19 mouse cellular contexts compared by ENCODE assay signal in genomic region chr13:81628631-81629190, GRCm38 (mm10). TPM values are rescaled to one million over a fixed set of nuclear protein-coding genes. Genes with fewer than 3 reads are reported as not detected.
DNase-seq lines count a peak whose midpoint lies in the region; ATAC-seq and TF ChIP-seq lines count a peak whose summit lies in the region.
"Had no signal": no experiment of that assay in that cellular context is flagged by ENCODE, and none has a peak within 500 bp of the region (broad histone marks: within the 10 kb centered on the region; RNA-seq: fewer than 3 reads in every experiment).

No protein-coding gene starts in this region.

- H3K27me3 ChIP-seq in hindbrain, embryonic 12.5 days = no peaks in the 10 kb centered on the region
- H3K27me3 ChIP-seq in hindbrain, postnatal 0 days (ENCODE audit: insufficient read depth, low read length) = no peaks in the 10 kb centered on the region
- no peaks in the 10 kb centered on the region for H3K27me3 ChIP-seq in forebrain, embryonic 13.5 days
- no peaks in the 10 kb centered on the region for H3K27me3 ChIP-seq in midbrain, embryonic 13.5 days
- H3K27me3 ChIP-seq in thymus, adult 2 months (ENCODE audit: control insufficient read depth, insufficient read depth, low read length) = peaks cover 9% of the 10 kb centered on the region

- no peaks in the 10 kb centered on the region for H3K9me3 ChIP-seq in hindbrain, embryonic 12.5 days (replicated peaks)
- no peaks in the 10 kb centered on the region for H3K9me3 ChIP-seq in hindbrain, postnatal 0 days (ENCODE audit: low read length)
- no peaks in the 10 kb centered on the region for H3K9me3 ChIP-seq in forebrain, embryonic 13.5 days (replicated peaks)
- no peaks in the 10 kb centered on the region for H3K9me3 ChIP-seq in midbrain, embryonic 13.5 days
- H3K9me3 ChIP-seq: embryonic facial prominence, embryonic 12.5 days; heart, embryonic 15.5 days; limb, embryonic 10.5 days had no signal

- no peak overlapping the region for H3K4me3 ChIP-seq in hindbrain, embryonic 12.5 days
- H3K4me3 ChIP-seq in hindbrain, postnatal 0 days (ENCODE audit: low read length) = no peak overlapping the region
- no peak overlapping the region for H3K4me3 ChIP-seq in forebrain, embryonic 13.5 days
- no peak overlapping the region for H3K4me3 ChIP-seq in midbrain, embryonic 13.5 days (replicated peaks)
- H3K4me3 ChIP-seq in thymus, adult 2 months (ENCODE audit: control insufficient read depth, insufficient read depth, low read length) = no peak overlapping the region
- H3K4me3 ChIP-seq: embryonic facial prominence, embryonic 12.5 days; heart, embryonic 15.5 days; limb, embryonic 10.5 days had no signal

- peak overlapping the region; percentile 40 for H3K27ac ChIP-seq in hindbrain, embryonic 12.5 days
- H3K27ac ChIP-seq in hindbrain, postnatal 0 days = no peak overlapping the region
- peak overlapping the region; percentile 84 for H3K27ac ChIP-seq in forebrain, embryonic 13.5 days
- peak overlapping the region; percentile 64; the same call in 1 of the 2 replicates for H3K27ac ChIP-seq in midbrain, embryonic 13.5 days
- no peak overlapping the region for H3K27ac ChIP-seq in thymus, adult 2 months (ENCODE audit: control insufficient read depth, insufficient read depth, low read length)
- H3K27ac ChIP-seq: embryonic facial prominence, embryonic 12.5 days; heart, embryonic 15.5 days; limb, embryonic 10.5 days; stomach, postnatal 0 days had no signal

- TF ChIP-seq CTCF in hindbrain, postnatal 0 days (IDR thresholded peaks at IDR 0.05; ENCODE audit: low read depth) = no peak
- TF ChIP-seq CTCF in brain, embryonic 14.5 days (IDR thresholded peaks at IDR 0.05; ENCODE audit: borderline replicate concordance, extremely low read depth, insufficient read depth, insufficient read length) = no peak
- TF ChIP-seq CTCF in thymus, adult 2 months (IDR thresholded peaks at IDR 0.05; ENCODE audit: borderline replicate concordance, control insufficient read depth, extremely low read depth, insufficient read depth, low read length, poor library complexity) = no peak

- peak overlapping the region; percentile 13; the same call in 1 of the 2 replicates for H3K4me2 ChIP-seq in hindbrain, embryonic 12.5 days (replicated peaks)
- no peak overlapping the region for H3K4me2 ChIP-seq in hindbrain, postnatal 0 days (ENCODE audit: low read depth, low read length)
- 0 out of 2 replicates have a peak overlapping the region, but pooled peaks have one; percentile 10 for H3K4me2 ChIP-seq in forebrain, embryonic 13.5 days
- no peak overlapping the region; the same call in 1 of the 2 replicates for H3K4me2 ChIP-seq in midbrain, embryonic 13.5 days (replicated peaks)
- H3K4me2 ChIP-seq: embryonic facial prominence, embryonic 12.5 days; heart, embryonic 15.5 days had no signal

- peaks cover 28% of the 10 kb centered on the region for H3K4me1 ChIP-seq in hindbrain, embryonic 12.5 days
- no peaks in the 10 kb centered on the region for H3K4me1 ChIP-seq in hindbrain, postnatal 0 days (ENCODE audit: insufficient read depth, low read length)
- peaks cover 55% of the 10 kb centered on the region for H3K4me1 ChIP-seq in forebrain, embryonic 13.5 days
- H3K4me1 ChIP-seq in midbrain, embryonic 13.5 days (replicated peaks) = peaks cover 53% of the 10 kb centered on the region
- no peaks in the 10 kb centered on the region for H3K4me1 ChIP-seq in thymus, adult 2 months (replicated peaks; ENCODE audit: control insufficient read depth, insufficient read depth, low read length)

- no peak for TF ChIP-seq POLR2A in brain, embryonic 14.5 days (IDR thresholded peaks at IDR 0.05; ENCODE audit: borderline replicate concordance, extremely low read depth, insufficient read depth, insufficient read length, poor library complexity, severe bottlenecking)
- TF ChIP-seq POLR2A in thymus, adult 2 months (IDR thresholded peaks at IDR 0.05; ENCODE audit: control insufficient read depth, extremely low read depth, insufficient read depth, low read length, poor library complexity) = no peak

- ATAC-seq in hindbrain, embryonic 12.5 days (ENCODE audit: low FRiP score) = no peak
- no peak for ATAC-seq in hindbrain, postnatal 0 days
- ATAC-seq in forebrain, embryonic 13.5 days = peak; percentile 48
- ATAC-seq in midbrain, embryonic 13.5 days = no peak

- 25% methylated on average over 2 of the region's 2 CpGs for WGBS in hindbrain, embryonic 12.5 days
- 20% methylated on average over 2 of the region's 2 CpGs for WGBS in hindbrain, postnatal 0 days
- 4% methylated on average over 2 of the region's 2 CpGs for WGBS in forebrain, embryonic 13.5 days
- whole genome bisulfite sequencing in midbrain, embryonic 13.5 days = 5% methylated on average over 2 of the region's 2 CpGs
- WGBS in thymus, adult 2 months = 91% methylated on average over 2 of the region's 2 CpGs

- no peaks in the 10 kb centered on the region for H3K36me3 ChIP-seq in hindbrain, embryonic 12.5 days
- no peaks in the 10 kb centered on the region for H3K36me3 ChIP-seq in hindbrain, postnatal 0 days (ENCODE audit: insufficient read depth, low read length)
- no peaks in the 10 kb centered on the region for H3K36me3 ChIP-seq in forebrain, embryonic 13.5 days (ENCODE audit: poor library complexity, severe bottlenecking)
- H3K36me3 ChIP-seq in midbrain, embryonic 13.5 days = no peaks in the 10 kb centered on the region
- H3K36me3 ChIP-seq in thymus, adult 2 months (ENCODE audit: control insufficient read depth, insufficient read depth, low read length) = no peaks in the 10 kb centered on the region
- H3K36me3 ChIP-seq: embryonic facial prominence, embryonic 12.5 days; heart, embryonic 15.5 days; limb, embryonic 10.5 days had no signal

- H3K9ac ChIP-seq in hindbrain, embryonic 12.5 days = no peak overlapping the region
- no peak overlapping the region for H3K9ac ChIP-seq in hindbrain, postnatal 0 days (replicated peaks; ENCODE audit: low read length)
- no peak overlapping the region for H3K9ac ChIP-seq in forebrain, embryonic 13.5 days
- no peak overlapping the region for H3K9ac ChIP-seq in midbrain, embryonic 13.5 days (replicated peaks)
- H3K9ac ChIP-seq: embryonic facial prominence, embryonic 12.5 days; heart, embryonic 15.5 days had no signal

- no peak for DNase-seq in hindbrain, postnatal 0 days (ENCODE audit: low spot score)
- peak; percentile 91 for DNase-seq in brain, embryonic 14.5 days (ENCODE audit: low read depth)
- DNase-seq in cerebellum, postnatal 4 days (ENCODE audit: low spot score in 2 of 2) = no peak
- no peak for DNase-seq in thymus, adult 2 months
- DNase-seq in spleen, postnatal 4 days (ENCODE audit: low spot score in 2 of 2) = no peak
- DNase-seq: adrenal gland, postnatal 25 days; cerebellum, adult 9-10 months; heart, postnatal 4 days; kidney, adult 2 months; kidney, postnatal 10 days; lung, postnatal 14 days had no signal

RNA-seq across cellular contexts. Expression of gene Adgrv1, which starts 4.2 kb away (rescaled TPM):
- polyA plus RNA-seq in hindbrain, embryonic 12.5 days (2016; fragmentation: Nextera tagmentation; extraction: Ambion mirVana) = 28.5 and 35.7 TPM in 2 replicates
- 7.8 and 10.3 TPM in 2 replicates for total RNA-seq in hindbrain, postnatal 0 days (2014; rRNA removed)
- polyA plus RNA-seq in hindbrain, postnatal 0 days (2015; fragmentation: Nextera tagmentation; extraction: Ambion mirVana) = 4.2 and 5.4 TPM in 2 replicates
- 27.1 and 27.5 TPM in 2 replicates for polyA plus RNA-seq in brain, embryonic 14.5 days (2012; rRNA removed)
- polyA plus RNA-seq in forebrain, embryonic 13.5 days (2015; fragmentation: Nextera tagmentation; extraction: Ambion mirVana) = 31.3 and 36.8 TPM in 2 replicates
- polyA plus RNA-seq in midbrain, embryonic 13.5 days (2015; fragmentation: Nextera tagmentation; extraction: Ambion mirVana) = 28.5 and 29.1 TPM in 2 replicates
- polyA plus RNA-seq in thymus, adult 2 months (2012; rRNA removed) = 0.24 and 0.27 TPM in 2 replicates
- total RNA-seq: megakaryocyte progenitor cell, adult 5-6 weeks had no signal

RNA-seq across cellular contexts. Expression of gene Lysmd3, which starts 28.8 kb away (rescaled TPM):
- 28.4 and 29.9 TPM in 2 replicates for polyA plus RNA-seq in hindbrain, embryonic 12.5 days (2016; fragmentation: Nextera tagmentation; extraction: Ambion mirVana)
- total RNA-seq in hindbrain, postnatal 0 days (2014; rRNA removed) = 12.8 and 48.7 TPM in 2 replicates
- 10.3 and 12.5 TPM in 2 replicates for polyA plus RNA-seq in hindbrain, postnatal 0 days (2015; fragmentation: Nextera tagmentation; extraction: Ambion mirVana)
- 11.6 and 11.7 TPM in 2 replicates for polyA plus RNA-seq in brain, embryonic 14.5 days (2012; rRNA removed)
- 20.7 and 22.0 TPM in 2 replicates for polyA plus RNA-seq in forebrain, embryonic 13.5 days (2015; fragmentation: Nextera tagmentation; extraction: Ambion mirVana)
- polyA plus RNA-seq in midbrain, embryonic 13.5 days (2015; fragmentation: Nextera tagmentation; extraction: Ambion mirVana) = 21.5 and 22.5 TPM in 2 replicates
- 11.1 and 13.7 TPM in 2 replicates for polyA plus RNA-seq in thymus, adult 2 months (2012; rRNA removed)

Comparison
In these comparisons a context has a peak if more than half of its experiments do, and no peak if none do; other contexts are left out.
1. H3K27ac ChIP-seq: peak in hindbrain, embryonic 12.5 days (single experiment), forebrain, embryonic 13.5 days (single experiment) and midbrain, embryonic 13.5 days (single experiment); none in hindbrain, postnatal 0 days (single experiment) and thymus, adult 2 months (single experiment).
2. H3K4me2 ChIP-seq: peak in hindbrain, embryonic 12.5 days (single experiment) and forebrain, embryonic 13.5 days (single experiment); none in hindbrain, postnatal 0 days (single experiment) and midbrain, embryonic 13.5 days (single experiment).